Mouse (Mus musculus): ENCODE measurements around the gene Fcho1.

Gene Fcho1

GRCm38 (mm10) chr8:71684701-71685100 is 40.8 kb downstream of the Fcho1 start:
- no peak for DNase-seq (ENCODE audit: low spot score in 2 of 2)

- DNase-seq (ENCODE audit: low spot score in 2 of 2), result no peak
These were observed 42.7 kb downstream of the Fcho1 start for GRCm38 (mm10) chr8:71682832-71683231.

DNA sequence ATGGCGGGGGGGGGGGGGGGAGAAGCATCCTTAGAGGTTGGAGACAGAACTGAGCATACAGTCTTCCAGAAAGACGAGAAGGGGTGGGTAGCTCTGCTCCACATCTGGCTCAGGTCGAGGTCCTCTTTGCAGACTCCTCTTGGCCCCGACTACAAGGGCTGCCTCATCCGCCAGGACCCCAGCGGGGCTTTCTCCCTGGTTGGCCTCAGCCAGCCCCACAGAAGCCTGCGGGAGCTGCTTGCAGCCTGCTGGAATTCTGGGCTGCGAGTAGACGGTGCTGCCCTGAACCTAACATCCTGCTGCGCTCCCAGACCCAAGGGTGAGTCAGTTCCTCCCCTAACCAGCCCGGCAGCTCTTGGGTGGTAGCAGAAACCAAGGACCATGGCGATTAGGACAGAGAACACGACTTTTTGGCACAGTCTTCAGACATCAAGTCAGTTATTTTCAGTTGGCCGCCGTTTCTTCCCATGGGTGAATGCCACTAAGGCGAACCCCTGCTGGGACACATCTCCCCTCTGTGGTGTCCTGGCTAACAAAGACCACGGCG is 44.1 kb downstream of the Fcho1 start:
- DNase-seq (ENCODE audit: low spot score in 2 of 2), result no peak

DNA sequence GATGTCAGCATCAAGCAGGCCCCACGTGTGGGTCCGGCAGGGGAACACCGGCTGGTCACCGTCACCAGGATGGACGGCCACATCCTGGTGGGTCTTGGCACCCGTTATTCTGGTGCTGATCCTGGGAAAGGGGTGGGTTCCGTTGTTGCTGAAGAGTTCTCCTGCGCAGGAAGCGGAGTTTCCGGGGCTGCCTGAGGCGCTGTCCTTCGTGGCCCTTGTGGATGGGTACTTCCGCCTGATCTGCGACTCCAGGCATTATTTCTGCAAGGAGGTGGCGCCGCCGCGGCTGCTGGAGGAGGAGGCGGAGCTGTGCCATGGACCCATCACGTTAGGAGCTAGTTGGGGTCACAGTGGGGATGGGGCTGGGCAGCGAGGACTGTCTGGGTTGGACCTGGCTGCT is 45.0 kb downstream of the Fcho1 start:
- no peak for DNase-seq (ENCODE audit: low spot score in 2 of 2)

- no peak for DNase-seq (ENCODE audit: low spot score in 2 of 2)
These were observed 45.9 kb downstream of the Fcho1 start for GRCm38 (mm10) chr8:71679550-71680168.

DNA sequence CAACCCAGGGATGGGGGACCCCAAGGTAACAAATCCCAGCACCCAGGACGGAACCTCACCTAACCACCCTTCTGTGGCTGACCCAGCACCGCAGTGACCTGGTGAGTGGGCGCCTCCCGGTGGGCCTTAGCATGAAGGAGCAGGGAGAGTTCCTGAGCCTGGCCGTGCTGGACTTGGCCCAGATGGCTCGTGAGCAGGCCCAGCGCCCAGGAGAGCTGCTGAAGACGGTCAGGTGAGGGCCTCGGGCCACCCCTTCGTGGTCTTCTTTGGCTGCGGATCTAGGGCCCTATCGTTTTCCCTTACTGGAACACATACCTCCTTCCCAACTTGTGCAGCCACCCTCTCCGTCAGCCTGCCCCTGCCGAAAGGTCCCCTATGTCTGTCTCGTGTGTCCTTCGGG is 46.4 kb downstream of the Fcho1 start:
- DNase-seq (ENCODE audit: low spot score in 2 of 2), result no peak

DNA sequence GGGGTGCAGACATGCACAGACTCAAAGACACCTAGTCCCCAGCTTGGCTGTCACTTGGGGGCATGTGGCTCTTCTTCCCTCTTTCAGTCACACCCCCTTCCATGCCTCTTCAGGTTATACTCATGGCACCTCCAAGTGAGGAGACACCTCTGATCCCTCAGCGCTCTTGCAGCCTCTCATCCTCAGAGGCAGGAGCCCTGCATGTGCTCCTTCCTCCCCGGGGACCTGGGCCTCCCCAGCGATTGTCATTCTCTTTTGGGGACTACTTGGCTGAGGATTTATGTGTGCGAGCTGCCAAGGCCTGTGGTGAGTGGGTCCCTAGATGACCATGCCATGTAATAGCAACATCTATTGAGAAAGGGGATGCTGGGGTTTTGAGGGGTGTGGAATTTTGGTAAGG is 47.3 kb downstream of the Fcho1 start:
- no peak for DNase-seq (ENCODE audit: low spot score in 2 of 2)

DNA sequence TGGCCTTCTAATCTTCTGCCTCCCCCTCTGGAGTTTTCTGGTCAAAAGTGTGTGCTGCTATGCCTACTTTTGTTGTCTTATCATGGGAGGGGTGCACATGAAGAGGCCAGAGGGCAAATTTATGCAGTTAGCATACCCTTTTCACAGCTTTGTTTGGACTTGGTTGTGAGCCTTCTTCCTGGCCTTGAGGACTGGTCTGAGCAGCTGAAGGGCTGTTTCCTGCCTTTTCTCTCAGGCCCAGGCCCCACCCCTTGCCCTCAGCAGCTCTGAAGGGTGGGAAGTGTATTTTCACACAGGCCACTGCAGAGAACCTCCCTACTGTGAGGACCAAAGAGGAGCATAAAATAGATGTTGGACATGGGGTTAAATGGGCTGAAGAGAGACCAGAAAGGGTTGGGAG is 48.0 kb downstream of the Fcho1 start:
- DNase-seq (ENCODE audit: low spot score in 2 of 2), result no peak

GRCm38 (mm10) chr8:71676803-71677202 is 48.7 kb downstream of the Fcho1 start:
- no peak for DNase-seq (ENCODE audit: low spot score in 2 of 2)

GRCm38 (mm10) chr8:71676020-71676741 is 49.3 kb downstream of the Fcho1 start, which contains the start of gene Jak3:
Gene Jak3 (plus strand): TSS chr8:71676296.
- DNase-seq (ENCODE audit: low spot score in 2 of 2), result peak; percentile 46 to 55

DNA sequence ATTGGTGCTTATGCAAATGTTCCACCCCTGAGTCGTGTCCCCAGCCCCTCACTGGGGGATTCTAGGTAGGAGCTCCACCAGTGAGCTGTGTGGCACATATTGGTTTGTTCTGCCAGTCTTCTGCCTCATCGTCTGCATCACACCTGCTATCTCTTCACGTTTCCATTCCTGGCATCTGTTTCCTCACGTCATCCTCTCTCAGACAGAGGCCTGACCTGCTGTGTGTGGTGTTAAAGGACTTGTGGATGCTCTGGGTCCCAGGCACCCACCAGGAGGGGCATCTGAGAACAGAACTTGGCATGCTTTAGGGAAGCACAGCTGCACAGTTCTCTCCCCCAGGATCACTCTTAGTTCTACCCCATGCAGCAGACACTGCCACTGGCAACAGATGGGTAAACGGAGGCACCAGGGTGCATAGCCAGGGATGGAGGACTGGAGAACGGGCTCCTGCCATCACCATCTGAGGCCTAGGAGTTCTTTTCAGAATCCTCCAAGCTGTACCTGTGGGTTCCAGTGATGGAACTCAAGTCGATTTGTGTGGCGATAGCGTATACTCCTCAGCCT is 50.0 kb downstream of the Fcho1 start:
- no peak for DNase-seq (ENCODE audit: low spot score in 2 of 2)

GRCm38 (mm10) chr8:71674071-71674470 is 51.4 kb downstream of the Fcho1 start:
- DNase-seq (ENCODE audit: low spot score in 2 of 2), result no peak

DNA sequence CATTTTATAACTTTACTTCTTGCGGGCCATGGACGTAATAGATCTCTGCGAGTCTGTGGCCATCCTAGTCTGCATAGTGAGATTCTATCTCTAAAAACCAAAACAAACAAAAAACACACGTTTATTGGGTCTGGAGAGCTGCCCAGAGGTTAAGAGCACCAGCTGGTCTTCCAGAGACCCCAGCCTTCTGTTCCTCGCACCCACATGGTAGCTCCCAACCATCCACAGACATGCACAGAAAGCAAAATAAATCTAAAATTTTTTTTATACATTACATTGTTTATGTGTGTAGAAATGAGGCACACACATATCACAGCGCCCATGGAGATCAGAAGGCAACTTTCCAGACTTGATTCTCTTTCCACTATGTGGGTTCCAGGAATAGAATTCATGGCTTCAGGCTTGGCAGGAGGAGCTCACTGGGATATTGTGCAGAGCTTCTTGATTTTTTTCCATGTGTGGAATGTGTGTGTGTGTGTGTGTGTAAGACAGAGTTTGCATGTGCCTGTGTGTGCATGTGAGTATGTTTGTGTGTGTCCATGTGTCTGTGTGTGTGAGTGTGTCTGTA is 53.3 kb downstream of the Fcho1 start:
- DNase-seq (ENCODE audit: low spot score in 2 of 2), result peak in 1 of 2 experiments; percentile 36

GRCm38 (mm10) chr8:71671549-71671965 is 54.0 kb downstream of the Fcho1 start, which contains the start of gene Unc13a:
Gene Unc13a (minus strand): TSS chr8:71671757.
- DNase-seq (ENCODE audit: low spot score in 2 of 2), result peak; percentile 90 to 95

GRCm38 (mm10) chr8:71670621-71671548 is 54.6 kb downstream of the Fcho1 start:
- peak; percentile 77 to 79 for DNase-seq (ENCODE audit: low spot score in 2 of 2)

GRCm38 (mm10) chr8:71670198-71670597 is 55.3 kb downstream of the Fcho1 start:
- DNase-seq (ENCODE audit: low spot score in 2 of 2), result no peak

GRCm38 (mm10) chr8:71668220-71668975 is 57.1 kb downstream of the Fcho1 start:
- DNase-seq (ENCODE audit: low spot score in 2 of 2), result peak in 1 of 2 experiments; percentile 18

DNA sequence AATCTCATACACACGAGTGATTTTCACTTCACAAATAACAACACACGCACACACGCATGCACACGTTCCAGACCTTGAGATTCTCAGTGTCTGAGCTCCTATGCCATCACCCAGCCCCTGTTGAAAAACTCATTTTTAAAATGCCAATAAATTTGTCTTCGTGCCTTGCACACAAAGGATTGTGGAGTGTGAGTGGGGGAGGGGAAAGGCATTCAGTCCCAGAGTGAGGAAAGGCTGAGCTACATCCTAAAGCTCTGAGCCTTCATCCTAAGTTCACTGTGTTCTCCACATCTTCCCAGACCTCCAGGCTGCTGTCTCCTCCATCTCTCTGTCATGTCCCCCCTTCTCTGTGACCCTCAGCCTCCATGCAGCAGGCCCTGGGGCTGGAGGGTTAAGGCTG is 58.3 kb downstream of the Fcho1 start:
- peak in 1 of 2 experiments; percentile 20 for DNase-seq (ENCODE audit: low spot score in 2 of 2)

DNA sequence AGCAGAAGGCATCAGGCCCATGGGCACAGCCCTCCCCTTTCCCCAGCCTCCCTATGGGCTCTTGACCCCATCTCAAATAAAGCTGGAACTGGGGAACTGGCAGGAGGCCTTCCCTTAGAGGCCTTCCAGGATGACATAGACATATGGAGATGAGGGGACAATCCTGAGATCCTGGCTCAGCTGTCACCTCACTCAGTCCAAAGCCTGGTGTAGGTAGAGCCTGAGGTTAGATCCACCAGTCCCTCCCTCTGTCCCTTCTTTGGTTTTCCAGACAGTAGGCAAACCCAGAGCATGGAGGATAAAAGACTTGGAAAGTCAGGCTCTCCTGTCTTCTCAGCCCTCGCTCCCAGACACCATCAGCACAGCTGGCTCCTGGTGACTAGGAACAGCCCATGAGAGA is 58.7 kb downstream of the Fcho1 start:
- no peak for DNase-seq (ENCODE audit: low spot score in 2 of 2)

DNA sequence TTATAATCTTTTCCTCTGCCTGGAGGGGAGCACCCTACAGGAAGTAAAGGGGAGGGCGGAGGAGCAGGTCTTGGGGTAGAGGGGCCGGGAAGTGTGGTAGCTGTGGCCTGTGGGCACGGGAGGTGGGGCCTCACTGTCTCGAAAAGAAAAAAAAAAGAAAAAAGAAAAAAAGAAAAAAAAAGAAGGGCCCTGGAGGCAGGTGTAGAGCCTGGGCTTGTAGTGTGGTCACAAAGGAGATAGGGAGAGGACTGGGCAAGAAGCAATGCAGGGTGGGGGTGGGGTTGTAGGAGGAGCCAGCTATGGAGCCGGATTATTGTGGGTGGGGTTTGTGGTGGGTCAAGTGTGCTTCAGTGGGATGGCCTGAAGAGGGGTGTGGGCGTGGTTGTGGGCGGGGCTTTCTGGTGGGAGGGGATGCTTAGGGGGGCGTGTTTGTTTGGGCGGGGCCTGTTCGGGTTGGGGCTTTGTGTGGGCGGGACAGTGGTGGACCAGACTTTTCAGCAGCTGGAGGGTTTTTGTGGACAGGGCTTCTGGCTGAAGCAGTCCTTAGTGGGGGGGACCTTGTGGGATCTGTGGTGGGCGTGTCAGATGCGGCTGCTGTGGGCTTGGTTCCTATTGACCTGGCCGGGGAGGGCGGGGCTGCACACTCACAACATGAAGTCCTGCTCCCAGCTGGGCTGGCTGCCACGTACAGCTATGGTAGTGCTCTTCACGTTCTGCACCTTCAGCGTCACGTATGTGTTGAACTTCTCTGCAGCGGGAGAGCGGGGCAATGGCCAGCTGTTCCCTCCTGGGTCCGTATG is 60.0 kb downstream of the Fcho1 start:
- DNase-seq (ENCODE audit: low spot score in 2 of 2), result no peak

Data from frontal cortex, postnatal 36 days (tissue).